Mouse (Mus musculus): ENCODE results near the gene Gm45808. TPM values are rescaled to one million over a fixed set of nuclear protein-coding genes. Genes with fewer than 3 reads are reported as not detected.
"Not testable (repeated sequence)": the region's sequence is repeated elsewhere in the genome, so short reads cannot be mapped to it uniquely, and the experiment has no call there.

Gm45808 gene
- polyA plus RNA-seq (2016; fragmentation: Nextera tagmentation; extraction: Ambion mirVana) = not detected in 2 replicates

GRCm38 (mm10) chr7:45486761-45487415 is at the start of gene Gm45808:
Gene Gm45808, minus strand, starts transcription at chr7:45486811.
- WGBS = 84% methylated on average over 12 of the region's 12 CpGs
- no peak for ATAC-seq (ENCODE audit: low FRiP score, low read depth)
- Histone ChIP-seq H3K36me3 (no peaks in the 10 kb centered on the region), H3K4me2 (replicated peaks) (0 out of 2 replicates have a peak within 1 kb of the TSS, but pooled peaks have one; percentile 66), H3K4me1 (peaks cover 13% of the 10 kb centered on the region; the same call in 1 of the 2 replicates), H3K4me3 (no peak within 1 kb of the TSS), H3K27ac (replicated peaks) (no peak within 1 kb of the TSS), H3K27me3 (no peaks in the 10 kb centered on the region), H3K9me3 (no peaks in the 10 kb centered on the region), H3K9ac (replicated peaks) (no peak within 1 kb of the TSS)

- Histone ChIP-seq H3K27me3 (0 out of 2 replicates have a peak, but pooled peaks cover 4% of the 10 kb centered on the region), H3K9me3 (no peaks in the 10 kb centered on the region)
Observed at GRCm38 (mm10) chr7:45535676-45536075, 49.1 kb upstream of the Gm45808 start.

GRCm38 (mm10) chr7:45530643-45531042 is 44.0 kb upstream of the Gm45808 start:
- no peak overlapping the region for H3K4me2 ChIP-seq (replicated peaks)
- no peaks in the 10 kb centered on the region for H3K36me3 ChIP-seq
- no peaks in the 10 kb centered on the region for H3K9me3 ChIP-seq
- WGBS = 82% methylated on average over 2 of the region's 2 CpGs
- 0 out of 2 replicates have a peak, but pooled peaks cover 12% of the 10 kb centered on the region for H3K27me3 ChIP-seq
- H3K4me3 ChIP-seq = no peak overlapping the region
- no peak for ATAC-seq (ENCODE audit: low FRiP score, low read depth)
- 0 out of 2 replicates have a peak, but pooled peaks cover 6% of the 10 kb centered on the region for H3K4me1 ChIP-seq
- no peak overlapping the region for H3K9ac ChIP-seq (replicated peaks)
- no peak overlapping the region for H3K27ac ChIP-seq (replicated peaks)

More at GRCm38 (mm10) chr7:45535676-45536075, 49.1 kb upstream of the Gm45808 start:
- no peak for ATAC-seq (ENCODE audit: low FRiP score, low read depth)
- H3K4me1 ChIP-seq = peaks cover 13% of the 10 kb centered on the region
- no peak overlapping the region for H3K27ac ChIP-seq (replicated peaks)
- H3K9ac ChIP-seq (replicated peaks) = no peak overlapping the region
- H3K36me3 ChIP-seq = no peaks in the 10 kb centered on the region
- H3K4me3 ChIP-seq = no peak overlapping the region
- 78% methylated on average over 1 of the region's 1 CpGs for WGBS
- no peak overlapping the region for H3K4me2 ChIP-seq (replicated peaks)

- ATAC-seq (ENCODE audit: low FRiP score, low read depth) = no peak
- no peak overlapping the region for H3K4me2 ChIP-seq (replicated peaks)
- H3K9ac ChIP-seq (replicated peaks) = no peak overlapping the region
- no peak overlapping the region for H3K4me3 ChIP-seq
- H3K36me3 ChIP-seq = no peaks in the 10 kb centered on the region
- no peak overlapping the region for H3K27ac ChIP-seq (replicated peaks)
- 14% methylated on average over 6 of the region's 6 CpGs for WGBS
- peaks cover 17% of the 10 kb centered on the region for H3K4me1 ChIP-seq
- 0 out of 2 replicates have a peak, but pooled peaks cover 12% of the 10 kb centered on the region for H3K27me3 ChIP-seq
- H3K9me3 ChIP-seq = no peaks in the 10 kb centered on the region
Observed at GRCm38 (mm10) chr7:45529461-45529860, 42.9 kb upstream of the Gm45808 start.

- H3K9ac ChIP-seq (replicated peaks); H3K36me3 ChIP-seq; H3K4me2 ChIP-seq (replicated peaks); H3K27me3 ChIP-seq; H3K9me3 ChIP-seq; ATAC-seq (ENCODE audit: low FRiP score, low read depth); H3K27ac ChIP-seq (replicated peaks); H3K4me3 ChIP-seq: not testable (repeated sequence)
- 92% methylated on average over 6 of the region's 6 CpGs for WGBS
- peaks cover 20% of the 10 kb centered on the region for H3K4me1 ChIP-seq
Observed at GRCm38 (mm10) chr7:45527169-45527568, 40.6 kb upstream of the Gm45808 start.

GRCm38 (mm10) chr7:45526474-45527120 is 40.0 kb upstream of the Gm45808 start:
- 25% methylated on average over 7 of the region's 7 CpGs for WGBS
- no peak for ATAC-seq (ENCODE audit: low FRiP score, low read depth)
- H3K4me2 ChIP-seq (replicated peaks) = peak overlapping the region; percentile 83
- H3K36me3 ChIP-seq = no peaks in the 10 kb centered on the region
- no peaks in the 10 kb centered on the region for H3K9me3 ChIP-seq
- 0 out of 2 replicates have a peak, but pooled peaks cover 8% of the 10 kb centered on the region for H3K27me3 ChIP-seq
- peak overlapping the region; percentile 64 for H3K4me3 ChIP-seq
- peak overlapping the region; percentile 83; the same call in 1 of the 2 replicates for H3K9ac ChIP-seq (replicated peaks)
- H3K4me1 ChIP-seq = peaks cover 20% of the 10 kb centered on the region
- H3K27ac ChIP-seq (replicated peaks) = peak overlapping the region; percentile 71

GRCm38 (mm10) chr7:45525809-45526473 is 39.3 kb upstream of the Gm45808 start, which contains the start of the genes Ppp1r15a and Plekha4:
Gene Ppp1r15a, minus strand, starts transcription at chr7:45526268.
Gene Plekha4, plus strand, starts transcription at chr7:45526330.
- peak within 1 kb of the TSS; percentile 83 for H3K4me2 ChIP-seq (replicated peaks)
- H3K4me3 ChIP-seq = peak within 1 kb of the TSS; percentile 64
- WGBS = under 1% methylated on average over 54 of the region's 54 CpGs
- peak within 1 kb of the TSS; percentile 83 for H3K9ac ChIP-seq (replicated peaks)
- peaks cover 20% of the 10 kb centered on the region for H3K4me1 ChIP-seq
- no peaks in the 10 kb centered on the region for H3K36me3 ChIP-seq
- H3K27me3 ChIP-seq = 0 out of 2 replicates have a peak, but pooled peaks cover 8% of the 10 kb centered on the region
- H3K9me3 ChIP-seq = no peaks in the 10 kb centered on the region
- ATAC-seq (ENCODE audit: low FRiP score, low read depth) = peak; percentile 85
- H3K27ac ChIP-seq (replicated peaks) = peak within 1 kb of the TSS; percentile 71

GRCm38 (mm10) chr7:45524841-45525621 is 38.4 kb upstream of the Gm45808 start:
- peak overlapping the region; percentile 64 for H3K4me3 ChIP-seq
- 0 out of 2 replicates have a peak, but pooled peaks cover 7% of the 10 kb centered on the region for H3K27me3 ChIP-seq
- WGBS = 35% methylated on average over 12 of the region's 12 CpGs
- H3K9ac ChIP-seq (replicated peaks) = peak overlapping the region; percentile 83
- ATAC-seq (ENCODE audit: low FRiP score, low read depth) = no peak
- no peaks in the 10 kb centered on the region for H3K9me3 ChIP-seq
- H3K27ac ChIP-seq (replicated peaks) = 0 out of 2 replicates have a peak overlapping the region, but pooled peaks have one; percentile 2
- peaks cover 15% of the 10 kb centered on the region for H3K4me1 ChIP-seq
- no peaks in the 10 kb centered on the region for H3K36me3 ChIP-seq
- peak overlapping the region; percentile 83 for H3K4me2 ChIP-seq (replicated peaks)

GRCm38 (mm10) chr7:45523678-45524170 is 37.1 kb upstream of the Gm45808 start:
- Histone ChIP-seq H3K9ac (replicated peaks) (no peak overlapping the region; the same call in 1 of the 2 replicates), H3K36me3 (no peaks in the 10 kb centered on the region), H3K4me1 (peaks cover 14% of the 10 kb centered on the region), H3K4me2 (replicated peaks) (no peak overlapping the region), H3K27me3 (no peaks in the 10 kb centered on the region), H3K9me3 (no peaks in the 10 kb centered on the region), H3K4me3 (no peak overlapping the region), H3K27ac (replicated peaks) (no peak overlapping the region)
- ATAC-seq (ENCODE audit: low FRiP score, low read depth) = no peak
- 86% methylated on average over 13 of the region's 13 CpGs for WGBS

GRCm38 (mm10) chr7:45522957-45523676 is 36.5 kb upstream of the Gm45808 start:
- Histone ChIP-seq H3K27me3 (no peaks in the 10 kb centered on the region), H3K27ac (replicated peaks) (no peak overlapping the region), H3K9me3 (no peaks in the 10 kb centered on the region), H3K36me3 (no peaks in the 10 kb centered on the region), H3K4me3 (no peak overlapping the region), H3K4me2 (replicated peaks) (peak overlapping the region; percentile 16; the same call in 1 of the 2 replicates), H3K9ac (replicated peaks) (no peak overlapping the region), H3K4me1 (peaks cover 14% of the 10 kb centered on the region)
- 74% methylated on average over 18 of the region's 18 CpGs for WGBS
- no peak for ATAC-seq (ENCODE audit: low FRiP score, low read depth)

All from midbrain, embryonic 12.5 days (tissue).